Mouse (Mus musculus): Measurements from ENCODE around the gene Crispld2.

- TF ChIP-seq CTCF (IDR thresholded peaks at IDR 0.05; ENCODE audit: borderline replicate concordance, insufficient read depth, low read depth, low read length) (no peak), POLR2A (IDR thresholded peaks at IDR 0.05; ENCODE audit: borderline replicate concordance, insufficient read depth, low read length) (no peak)
These were observed 34.8 kb downstream of the Crispld2 start for GRCm38 (mm10) chr8:120026991-120027390.

Data from cerebellum, adult 2 months (tissue).